Mouse (Mus musculus) adrenal gland, postnatal 4 days (tissue): ENCODE measurements at regions not wholly inside any gene's neighbourhood (a gene's known extent, or its start where the extent isn't known, plus 50 kb on each side); places are given as distances from the start of the nearest gene placed in this dataset.
A peak's percentile ranks its signal among the peaks of the same experiment; 100 is the strongest.
"Not testable (repeated sequence)": the region's sequence is repeated elsewhere in the genome, so short reads cannot be mapped to it uniquely, and the experiment has no call there.

Source experiments
- DNase-seq, 2 experiments: peaks; one replicate each; pipeline ENCODE4 v3.0.0; 2021 to 2022; ENCODE audit warnings: low spot score in 2 of 2, mixed read lengths in 2 of 2

GRCm38 (mm10) chr10:68956539-68956938, 194.7 kb upstream of the Rhobtb1 start:
- DNase-seq, result no peak

DNA sequence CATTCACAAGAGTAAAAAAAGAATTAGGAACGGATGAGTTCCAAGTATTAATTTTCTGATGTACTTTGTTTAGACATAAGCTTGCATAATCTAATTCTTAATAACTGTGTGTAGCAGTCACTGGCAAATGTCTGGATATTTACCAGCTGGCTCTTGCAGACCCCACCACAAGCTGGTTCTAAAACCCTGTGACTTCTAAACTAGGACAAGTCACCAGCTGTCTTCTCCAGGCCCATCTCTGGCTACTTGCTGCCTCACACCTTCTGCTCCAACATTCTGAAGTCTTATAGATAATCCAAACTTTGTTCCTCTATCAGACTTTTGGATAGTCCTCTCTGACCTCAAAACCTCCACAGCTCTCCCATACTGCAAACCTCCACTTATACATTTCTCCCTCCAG, 189.9 kb upstream of the Rhobtb1 start:
- no peak for DNase-seq

- DNase-seq, result no peak
These were observed 188.1 kb upstream of the Rhobtb1 start for GRCm38 (mm10) chr10:68963090-68963489.

- DNase-seq, result no peak
These were observed 186.0 kb upstream of the Rhobtb1 start for GRCm38 (mm10) chr10:68965271-68965670.

DNA sequence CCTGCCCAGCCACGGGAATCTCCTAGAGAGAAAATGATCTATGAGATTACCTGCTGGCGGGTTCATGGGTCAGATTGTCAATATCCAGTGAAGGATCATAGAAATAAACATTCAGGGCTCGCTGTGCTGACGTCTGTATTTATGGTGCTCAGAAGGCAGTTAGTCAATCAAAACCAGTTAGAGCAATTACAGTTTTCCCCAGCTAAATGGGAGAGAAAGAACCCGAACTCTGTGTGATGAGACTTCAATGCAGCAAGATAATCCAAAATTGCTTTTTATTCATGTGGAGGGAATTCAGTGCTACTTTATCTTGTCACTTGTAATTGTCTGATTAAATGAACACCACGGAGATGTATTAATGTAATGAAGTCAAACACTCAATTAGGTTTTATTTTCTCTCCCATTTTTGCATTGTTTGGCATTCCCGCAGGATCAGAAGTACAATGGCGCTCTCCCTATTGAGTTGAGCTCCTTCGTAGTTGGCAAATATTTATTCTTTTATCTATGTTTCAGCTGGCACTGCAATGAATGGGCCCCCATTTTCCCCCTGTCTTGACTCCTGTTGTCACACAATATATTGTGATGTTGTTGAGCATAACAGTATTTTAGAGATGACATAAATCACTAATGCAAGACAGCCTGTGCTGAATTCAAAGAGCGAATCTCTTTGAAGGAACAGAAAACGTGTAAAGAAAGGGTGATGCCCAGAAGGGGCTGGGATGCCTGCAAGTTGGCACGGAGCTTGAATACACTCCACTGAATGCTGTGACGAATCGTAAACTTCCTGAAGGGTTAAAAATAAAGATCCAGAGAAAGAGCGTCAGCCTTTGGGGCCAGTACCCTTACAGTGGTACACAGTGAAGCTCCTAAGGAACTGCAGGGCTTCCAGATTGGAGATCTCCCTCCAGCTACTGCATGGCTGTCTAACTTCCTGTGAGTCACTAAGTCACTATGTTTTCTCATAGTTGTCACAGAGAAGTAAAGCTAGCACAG, 183.0 kb upstream of the Rhobtb1 start:
- no peak for DNase-seq

GRCm38 (mm10) chr10:68970521-68970920, 180.7 kb upstream of the Rhobtb1 start:
- DNase-seq, result no peak

DNA sequence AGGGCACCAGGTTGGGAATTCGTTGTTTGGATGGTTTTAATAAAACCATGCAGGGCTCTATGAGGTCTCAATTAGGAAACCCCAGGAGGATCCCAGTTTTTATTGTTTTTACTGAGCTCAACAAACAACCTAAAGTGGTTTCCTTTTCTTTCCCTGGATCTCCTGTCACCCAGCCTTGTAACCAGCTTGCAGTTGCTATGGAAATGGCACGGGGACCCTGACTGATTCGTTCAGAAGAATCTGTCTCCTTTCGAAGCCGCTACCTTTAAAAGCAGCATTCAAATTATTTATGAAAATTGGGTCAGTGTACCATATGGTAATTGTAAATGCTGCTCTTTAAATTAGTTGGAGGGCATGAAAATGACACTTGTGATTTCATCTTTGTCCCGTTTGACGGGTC, 176.5 kb upstream of the Rhobtb1 start:
- no peak for DNase-seq

DNA sequence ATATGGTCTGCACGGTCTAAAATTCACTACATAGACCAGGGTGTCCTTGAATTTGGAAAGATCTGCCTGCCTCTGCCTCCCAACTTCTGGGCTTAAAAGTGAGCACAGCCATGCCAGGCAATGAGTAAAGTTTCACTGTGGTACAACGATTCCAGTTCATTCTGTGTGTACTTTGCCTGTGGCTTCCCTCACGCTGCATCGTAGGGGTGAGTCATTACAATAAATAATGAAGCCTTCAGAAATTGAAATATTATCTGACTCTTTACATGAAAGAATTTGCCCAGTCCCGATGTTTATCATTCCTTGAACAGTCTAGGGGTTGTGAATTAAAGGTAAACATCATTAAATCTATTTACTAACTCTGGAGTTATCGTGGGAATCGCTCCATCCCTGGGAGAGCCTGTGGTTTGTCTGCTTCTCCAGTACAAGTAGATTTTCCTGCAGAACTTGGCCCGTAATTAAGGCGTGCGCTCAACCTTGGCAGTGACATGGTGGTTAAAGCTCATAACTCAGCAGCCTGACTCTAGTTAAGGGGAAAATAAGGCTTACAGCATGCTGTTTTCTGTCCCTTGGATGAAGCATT, 174.7 kb upstream of the Rhobtb1 start:
- no peak for DNase-seq

- no peak for DNase-seq
These were observed 173.1 kb upstream of the Rhobtb1 start for GRCm38 (mm10) chr10:68978115-68978514.

DNA sequence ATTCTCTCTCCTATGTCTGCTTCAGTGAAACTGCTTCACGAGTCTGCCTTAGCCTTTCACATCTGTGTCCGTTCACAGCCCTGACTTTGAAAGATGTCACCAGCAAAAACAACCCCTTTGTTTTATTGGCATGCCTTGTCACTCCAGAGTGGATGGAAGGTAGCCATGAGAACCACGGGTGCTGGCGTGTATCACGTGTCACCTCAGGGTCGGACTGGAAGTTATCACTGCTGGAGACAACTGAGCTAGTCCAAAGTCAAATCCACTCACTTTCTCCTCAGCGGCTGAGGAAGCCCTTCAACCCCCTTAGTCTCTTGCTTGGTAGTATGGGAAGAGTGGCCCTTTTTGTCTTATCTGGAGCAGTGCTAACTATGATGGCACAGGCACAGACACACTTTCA, 171.3 kb upstream of the Rhobtb1 start:
- no peak for DNase-seq

GRCm38 (mm10) chr10:68982288-68982687, 168.9 kb upstream of the Rhobtb1 start:
- DNase-seq, result no peak

DNA sequence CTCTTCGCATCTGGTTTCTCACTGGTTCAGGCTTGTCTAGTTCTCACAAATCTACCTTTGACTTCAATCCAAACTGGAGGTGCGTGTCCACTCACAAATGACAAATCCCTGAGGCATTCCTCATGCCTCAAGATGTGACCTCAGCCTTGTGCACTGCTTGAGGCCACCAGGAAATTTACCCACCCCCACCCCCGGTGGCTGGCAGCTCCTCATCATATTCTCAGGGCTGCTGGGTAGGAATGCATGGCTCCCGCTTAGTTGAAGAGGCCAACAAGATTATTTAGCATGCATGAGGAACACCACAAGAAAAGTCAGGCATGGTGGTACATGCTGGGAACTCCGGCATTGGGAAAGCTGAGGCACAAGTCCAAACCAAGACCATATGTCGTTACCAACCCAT, 160.7 kb upstream of the Rhobtb1 start:
- DNase-seq, result no peak

- no peak for DNase-seq
These were observed 151.6 kb upstream of the Rhobtb1 start for GRCm38 (mm10) chr10:68999610-69000009.

- no peak for DNase-seq
These were observed 149.4 kb upstream of the Rhobtb1 start for GRCm38 (mm10) chr10:69001654-69002435.

GRCm38 (mm10) chr10:69005199-69005872, 145.9 kb upstream of the Rhobtb1 start:
- peak; percentile 43 to 55 for DNase-seq

DNA sequence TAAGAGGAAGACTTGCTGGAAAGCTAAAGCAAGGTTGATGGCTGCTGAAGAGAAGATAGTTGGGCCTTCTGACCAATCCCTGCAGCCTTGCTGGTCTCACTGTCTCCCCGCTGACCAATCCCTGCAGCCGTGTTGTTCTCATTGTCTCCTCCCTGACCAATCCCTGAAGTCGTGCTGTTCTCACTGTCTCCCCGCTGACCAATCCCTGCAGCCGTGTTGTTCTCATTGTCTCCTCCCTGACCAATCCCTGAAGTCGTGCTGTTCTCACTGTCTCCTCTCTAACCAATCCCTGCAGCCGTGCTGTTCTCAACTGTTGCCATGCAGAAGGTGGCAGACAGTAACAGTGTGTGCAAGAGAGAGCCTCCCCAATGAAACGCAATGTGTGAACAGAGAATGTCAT, 142.6 kb upstream of the Rhobtb1 start:
- DNase-seq, result not testable (repeated sequence)

DNA sequence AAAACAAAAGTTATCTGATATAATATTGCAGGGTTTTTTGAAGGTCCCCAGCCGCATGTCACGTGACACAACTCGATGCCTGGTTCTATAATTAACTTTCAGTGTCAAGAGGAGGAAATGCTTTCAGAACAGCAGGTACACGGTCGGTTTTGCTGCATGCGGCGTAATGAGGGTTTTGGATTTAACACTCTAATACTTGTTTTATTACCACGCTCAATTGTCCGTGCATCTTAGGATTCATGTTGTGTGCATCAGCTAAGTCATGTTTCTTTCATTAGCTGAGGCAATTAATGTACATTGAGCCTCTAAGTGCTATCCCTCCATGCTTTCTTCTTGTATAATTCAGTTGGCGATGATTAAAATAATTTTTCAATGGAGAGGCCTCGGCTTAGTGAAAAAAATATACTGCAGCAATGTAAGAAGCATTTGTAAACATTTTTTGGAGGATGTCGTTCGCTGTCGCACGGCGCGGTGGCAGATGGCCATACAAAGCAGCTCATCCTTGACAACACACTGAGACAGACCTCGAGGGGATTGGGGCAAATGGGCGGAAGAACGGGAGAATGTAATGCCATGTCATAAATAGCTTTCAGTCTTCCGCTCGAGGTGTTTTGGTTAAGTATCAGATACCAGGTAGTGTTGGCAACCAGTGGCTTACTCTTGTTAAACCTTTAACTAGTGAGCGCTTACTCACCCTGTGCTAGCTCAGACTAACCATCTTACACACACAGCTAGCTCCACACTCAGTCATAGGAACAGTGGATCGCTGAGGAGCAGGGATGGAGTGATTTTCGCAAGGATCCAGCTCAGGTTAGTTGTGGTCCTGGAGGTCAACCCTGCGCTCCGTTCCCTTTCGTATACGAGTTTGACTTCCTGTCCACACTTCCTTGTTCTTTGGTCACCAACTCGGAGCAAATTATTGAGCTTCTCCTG, 130.2 kb upstream of the Rhobtb1 start:
- no peak for DNase-seq

- no peak for DNase-seq
These were observed 117.8 kb upstream of the Rhobtb1 start for GRCm38 (mm10) chr10:69033410-69033809.

DNA sequence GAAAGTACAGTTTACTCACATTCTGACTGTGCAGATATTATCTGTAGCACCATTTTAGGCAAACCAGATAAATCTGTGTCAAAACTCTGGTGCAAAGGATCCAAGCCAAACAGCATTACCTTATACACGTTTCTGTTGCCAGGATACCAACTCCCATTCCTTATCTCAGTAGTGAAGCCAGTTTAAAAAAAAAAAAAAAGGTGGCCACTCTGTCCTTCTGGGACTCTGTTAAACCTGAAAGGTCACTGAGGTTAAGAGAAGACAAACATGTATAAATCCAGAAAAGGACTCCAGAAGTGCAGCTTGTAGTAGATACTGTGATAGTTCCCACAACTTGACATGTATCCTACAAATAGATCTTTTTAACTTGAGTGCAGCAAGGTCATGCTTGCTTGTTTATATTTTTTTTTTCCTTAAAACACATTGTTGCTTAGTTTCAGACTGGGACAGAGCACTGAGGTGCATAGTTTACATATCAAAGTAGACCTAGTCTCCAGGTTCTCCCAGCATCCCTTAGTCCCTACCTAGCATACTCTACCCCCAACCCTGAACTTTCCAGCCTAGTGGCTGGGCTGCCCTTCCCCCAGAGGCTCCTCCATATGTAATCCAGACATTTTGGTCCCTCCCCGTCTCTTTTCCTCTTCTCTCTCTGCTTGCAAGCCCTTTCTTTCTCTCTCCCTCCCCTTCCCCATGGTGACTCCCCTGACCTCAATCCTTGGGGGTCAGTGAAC, 116.7 kb upstream of the Rhobtb1 start:
- DNase-seq, result no peak
